Mouse (Mus musculus) testis, adult 2 months (tissue): Measurements from ENCODE around the gene Duox1.

Experiments used
- CTCF ChIP-seq: fragments of 200-500 bp; IDR thresholded peaks from 2 replicates; pipeline ENCODE4 v1.5.1; 2012; ENCODE audit warnings: low read depth, mild to moderate bottlenecking, inconsistent platforms, low read length, moderate library complexity; ENCODE audit not compliant: control insufficient read depth, insufficient read depth, insufficient replicate concordance
- POLR2A ChIP-seq: fragments of 200-500 bp; IDR thresholded peaks from 2 replicates; pipeline ENCODE4 v1.6.1; 2012; ENCODE audit warnings: low read depth, mild to moderate bottlenecking, inconsistent platforms, low read length, moderate library complexity; ENCODE audit not compliant: control insufficient read depth

DNA sequence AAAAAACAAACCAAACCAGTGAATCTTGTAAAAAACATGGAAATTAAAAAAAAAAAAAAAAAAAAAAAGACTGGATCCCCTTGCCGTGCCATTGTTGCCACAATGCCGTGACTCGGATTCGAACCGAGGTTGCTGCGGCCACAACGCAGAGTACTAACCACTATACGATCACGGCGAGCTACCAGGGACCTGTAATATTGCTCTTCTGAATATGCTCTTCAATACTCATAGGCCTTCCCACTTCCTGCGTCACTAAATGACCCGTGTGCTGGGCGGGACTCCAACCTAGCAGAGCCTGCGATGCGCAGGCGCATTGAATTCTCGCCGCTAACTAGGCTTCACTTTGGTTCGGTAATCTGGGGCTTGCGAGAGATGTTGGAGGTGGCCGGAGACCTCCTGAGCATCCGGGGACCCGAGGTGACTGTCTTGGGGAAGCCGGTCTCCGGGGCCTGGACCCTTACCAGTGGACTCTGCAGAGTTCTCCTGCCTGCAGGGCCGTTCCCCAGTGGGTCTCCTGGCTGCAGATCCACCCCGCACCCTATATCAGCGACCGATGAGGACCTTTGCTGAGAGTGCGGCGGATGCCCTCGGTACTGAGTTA lies 60.0 kb downstream of the Duox1 start:
- TF ChIP-seq CTCF = no peak
- TF ChIP-seq POLR2A = no peak
